Comparison of ENCODE assay signal across 13 mouse cellular contexts in genomic region chr17:46003717-46004481, GRCm38 (mm10). TPM values are rescaled to one million over a fixed set of nuclear protein-coding genes. Genes with fewer than 3 reads are reported as not detected.
A peak's percentile ranks its signal among the peaks of the same experiment; 100 is the strongest.
DNase-seq lines count a peak whose midpoint lies in the region; ATAC-seq lines count a peak whose summit lies in the region.
"Had no signal": no experiment of that assay in that cellular context is flagged by ENCODE, and none has a peak within 500 bp of the region (broad histone marks: within the 10 kb centered on the region; RNA-seq: fewer than 3 reads in every experiment).

No protein-coding gene starts in this region.

- peaks cover 8% of the 10 kb centered on the region for H3K4me1 ChIP-seq in heart, embryonic 12.5 days (replicated peaks)
- peaks cover 14% of the 10 kb centered on the region for H3K4me1 ChIP-seq in stomach, embryonic 16.5 days (ENCODE audit: control insufficient read depth, insufficient read depth, low read length)
- H3K4me1 ChIP-seq: hindbrain, embryonic 13.5 days; limb, embryonic 15.5 days had no signal

- no peak overlapping the region for H3K9ac ChIP-seq in heart, embryonic 12.5 days
- no peak overlapping the region; the same call in 1 of the 2 replicates for H3K9ac ChIP-seq in stomach, embryonic 16.5 days (ENCODE audit: low read length)
- H3K9ac ChIP-seq: hindbrain, embryonic 13.5 days; limb, embryonic 15.5 days had no signal

- peak; percentile 50 to 60 for DNase-seq in heart, adult 9 months (ENCODE audit: low spot score in 2 of 2)
- DNase-seq in testis, postnatal 10 days (ENCODE audit: low spot score) = peak; percentile 44
- no peak for DNase-seq in testis, postnatal 14 days (ENCODE audit: low spot score)
- peak; percentile 30 to 51 for DNase-seq in heart, postnatal 14 days
- DNase-seq in right cerebral cortex, postnatal 10 days (ENCODE audit: low spot score in 2 of 2) = no peak
- no peak for DNase-seq in layer of hippocampus, postnatal 36 days
- DNase-seq: spleen, adult 18-20 months; thymus, postnatal 36 days had no signal

- no peaks in the 10 kb centered on the region for H3K9me3 ChIP-seq in heart, embryonic 12.5 days (replicated peaks)
- no peaks in the 10 kb centered on the region for H3K9me3 ChIP-seq in stomach, embryonic 16.5 days (replicated peaks; ENCODE audit: control insufficient read depth, low read length)
- H3K9me3 ChIP-seq: hindbrain, embryonic 13.5 days; limb, embryonic 15.5 days had no signal

- H3K27me3 ChIP-seq in heart, embryonic 12.5 days (replicated peaks) = no peaks in the 10 kb centered on the region
- H3K27me3 ChIP-seq in stomach, embryonic 16.5 days (ENCODE audit: control insufficient read depth, insufficient read depth, low read length) = no peaks in the 10 kb centered on the region
- H3K27me3 ChIP-seq: hindbrain, embryonic 13.5 days; limb, embryonic 15.5 days had no signal

- no peak overlapping the region for H3K4me3 ChIP-seq in heart, embryonic 12.5 days
- H3K4me3 ChIP-seq in stomach, embryonic 16.5 days (replicated peaks; ENCODE audit: low read length) = no peak overlapping the region
- H3K4me3 ChIP-seq: hindbrain, embryonic 13.5 days; limb, embryonic 15.5 days had no signal

- 59% methylated on average over 15 of the region's 15 CpGs for WGBS in heart, embryonic 12.5 days
- WGBS in stomach, embryonic 16.5 days = 58% methylated on average over 15 of the region's 15 CpGs

- H3K36me3 ChIP-seq in heart, embryonic 12.5 days = no peaks in the 10 kb centered on the region
- no peaks in the 10 kb centered on the region for H3K36me3 ChIP-seq in stomach, embryonic 16.5 days (ENCODE audit: control insufficient read depth, insufficient read depth, low read length)
- H3K36me3 ChIP-seq: hindbrain, embryonic 13.5 days; limb, embryonic 15.5 days had no signal

- H3K27ac ChIP-seq in heart, embryonic 12.5 days (ENCODE audit: poor library complexity, severe bottlenecking) = no peak overlapping the region
- no peak overlapping the region; the same call in 1 of the 2 replicates for H3K27ac ChIP-seq in stomach, embryonic 16.5 days (ENCODE audit: low read length)
- H3K27ac ChIP-seq: hindbrain, embryonic 13.5 days; limb, embryonic 15.5 days had no signal

- intact Hi-C loops in heart, postnatal 14 days (cut with DNase I) = loop anchor here (5.0 kb wide), 1 partner anchor 47 kb away; no protein-coding TSS in a partner anchor

- no peak for ATAC-seq in heart, embryonic 12.5 days (ENCODE audit: insufficient number of reproducible peaks, low FRiP score)
- ATAC-seq in stomach, embryonic 16.5 days (ENCODE audit: insufficient read depth, low FRiP score) = peak; percentile 78; the same call in 1 of the 2 replicates
- ATAC-seq: midbrain, embryonic 16.5 days had no signal

- H3K4me2 ChIP-seq in heart, embryonic 12.5 days = no peak overlapping the region
- H3K4me2 ChIP-seq in stomach, embryonic 16.5 days (ENCODE audit: low read depth, low read length) = no peak overlapping the region
- H3K4me2 ChIP-seq: hindbrain, embryonic 13.5 days; limb, embryonic 15.5 days had no signal

RNA-seq across cellular contexts. Expression of gene Vegfa, which starts 28.3 kb away (rescaled TPM):
- polyA plus RNA-seq in heart, embryonic 12.5 days (2016; fragmentation: Nextera tagmentation; extraction: Ambion mirVana) = 6.5 and 6.9 TPM in 2 replicates
- total RNA-seq in heart, postnatal 14 days (2021) = 100 to 1,000 TPM; 275 TPM
- 3.6 and 3.9 TPM in 2 replicates for polyA plus RNA-seq in stomach, embryonic 16.5 days (2015; fragmentation: Nextera tagmentation; extraction: Ambion mirVana)
- 10 to 100 TPM; 68.1 to 99.0 TPM for total RNA-seq in layer of hippocampus, postnatal 36 days (2021)

Comparison
In these comparisons a context has a peak if more than half of its experiments do, and no peak if none do; other contexts are left out.
1. DNase-seq: peak in heart, adult 9 months (2 of 2), testis, postnatal 10 days (single experiment) and heart, postnatal 14 days (2 of 2); none in testis, postnatal 14 days (single experiment), right cerebral cortex, postnatal 10 days (0 of 2) and layer of hippocampus, postnatal 36 days (0 of 2).